Mouse (Mus musculus): ENCODE data around the gene Isg15.
"Not testable (repeated sequence)": the region's sequence is repeated elsewhere in the genome, so short reads cannot be mapped to it uniquely, and the experiment has no call there.

Isg15 gene

DNA sequence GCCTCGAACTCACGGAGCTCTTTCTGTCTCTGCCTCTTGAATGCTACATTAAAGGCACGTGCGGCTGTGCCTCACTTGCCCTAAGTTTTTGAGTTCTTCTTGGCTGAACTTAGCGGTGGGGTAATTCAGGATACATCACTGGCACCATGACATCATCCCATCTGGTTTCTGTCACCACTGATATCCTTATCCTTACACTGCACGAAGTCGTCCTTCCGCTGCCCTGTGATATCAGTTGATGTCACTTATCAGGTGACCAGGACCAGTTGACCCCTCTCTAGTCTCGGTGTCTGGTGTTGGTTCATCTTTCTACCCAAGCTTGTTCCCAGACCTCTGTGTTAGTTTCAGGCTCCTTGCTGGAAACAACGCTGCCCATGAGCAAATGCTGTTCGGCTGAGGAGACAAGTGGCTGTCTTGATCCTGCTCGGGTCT lies 1.9 kb upstream of the Isg15 start:
- no peak for DNase-seq

DNA sequence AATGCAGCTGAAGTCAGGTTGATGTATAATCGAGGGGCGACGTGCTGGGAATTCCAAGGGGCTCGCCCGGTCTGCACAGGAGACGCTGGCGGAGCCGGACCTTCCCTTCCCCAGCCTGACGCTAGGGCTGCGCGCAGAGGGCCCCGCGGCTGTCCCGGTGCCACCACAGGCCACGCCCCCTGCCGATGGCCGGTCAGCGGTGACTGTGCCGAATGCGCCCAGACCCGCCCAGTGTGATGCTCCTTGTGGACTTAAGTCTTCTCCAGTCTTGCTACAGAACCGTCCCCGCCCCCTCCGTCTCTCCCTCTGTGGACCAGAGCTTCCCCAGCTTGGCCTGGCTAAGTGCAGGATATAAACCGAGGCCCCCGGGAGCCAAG lies 2.8 kb downstream of the Isg15 start:
- peak; percentile 86 for DNase-seq

- DNase-seq, result peak; percentile 73
Measured at GRCm38 (mm10) chr4:156197131-156197828, 3.3 kb downstream of the Isg15 start, which contains the start of gene Agrn. Gene Agrn, minus strand, starts transcription at chr4:156197488.

- DNase-seq, result peak; percentile 56
Measured at GRCm38 (mm10) chr4:156195927-156196870, 4.4 kb downstream of the Isg15 start.

DNA sequence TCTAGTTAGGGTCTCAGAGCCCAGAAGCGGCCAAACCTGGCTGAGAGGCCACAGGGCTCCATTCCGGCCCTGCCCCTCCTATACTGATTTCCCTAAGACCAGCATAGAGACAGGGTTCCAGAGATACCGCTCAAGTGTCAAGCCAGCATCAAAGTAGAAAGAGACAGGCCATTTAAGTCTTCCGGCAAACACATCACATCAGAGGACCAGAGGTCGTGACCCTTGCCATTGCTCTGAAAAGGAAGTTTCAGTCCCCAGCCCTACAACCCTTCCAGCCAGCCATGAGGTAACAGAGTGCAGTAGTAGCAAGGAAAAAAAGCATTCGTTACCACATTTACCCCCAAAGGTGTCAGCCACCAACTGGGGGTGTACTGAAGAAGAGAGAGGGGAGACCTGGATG lies 6.3 kb downstream of the Isg15 start:
- DNase-seq, result no peak

DNA sequence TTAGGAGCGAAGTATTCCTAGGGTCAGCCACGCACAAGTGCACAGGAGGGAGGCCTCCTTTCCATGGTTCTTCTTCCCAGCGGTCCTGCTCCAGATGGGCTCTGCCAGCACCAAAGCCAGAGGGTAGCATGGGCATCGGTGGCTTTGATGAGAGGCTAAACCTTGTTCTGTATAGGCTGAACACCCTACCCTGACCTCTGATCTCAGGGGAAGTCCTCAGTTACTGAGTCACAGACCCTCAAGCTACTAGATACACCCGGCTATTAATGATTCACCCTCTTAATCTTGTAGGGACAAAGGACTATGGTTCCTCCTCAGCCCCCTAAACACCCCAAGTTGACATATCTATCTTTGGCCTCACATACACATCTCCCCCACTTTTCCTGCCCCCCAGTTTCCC lies 6.7 kb downstream of the Isg15 start:
- DNase-seq, result no peak

DNA sequence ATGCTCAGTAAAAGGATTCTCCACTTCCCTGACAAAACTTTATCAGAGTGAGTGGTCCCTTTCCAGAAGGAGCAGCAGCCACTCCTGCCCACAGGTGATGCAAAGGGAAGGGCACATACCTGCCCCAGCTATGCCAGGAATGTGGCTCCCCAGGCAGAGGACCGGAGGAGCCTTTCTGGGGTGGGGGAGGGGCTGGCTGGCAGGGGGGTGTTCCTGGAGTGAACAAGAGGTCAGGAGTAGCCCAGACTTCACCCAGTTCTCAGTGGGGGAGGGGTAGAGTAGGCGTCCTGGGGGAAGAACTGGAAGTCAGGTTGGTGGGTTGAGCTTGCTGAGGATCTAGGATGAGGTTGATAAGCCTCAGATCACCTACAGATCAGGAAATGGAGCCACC lies 7.4 kb downstream of the Isg15 start:
- DNase-seq, result no peak

- no peak for DNase-seq
Measured at GRCm38 (mm10) chr4:156192421-156193199, 8.0 kb downstream of the Isg15 start.

DNA sequence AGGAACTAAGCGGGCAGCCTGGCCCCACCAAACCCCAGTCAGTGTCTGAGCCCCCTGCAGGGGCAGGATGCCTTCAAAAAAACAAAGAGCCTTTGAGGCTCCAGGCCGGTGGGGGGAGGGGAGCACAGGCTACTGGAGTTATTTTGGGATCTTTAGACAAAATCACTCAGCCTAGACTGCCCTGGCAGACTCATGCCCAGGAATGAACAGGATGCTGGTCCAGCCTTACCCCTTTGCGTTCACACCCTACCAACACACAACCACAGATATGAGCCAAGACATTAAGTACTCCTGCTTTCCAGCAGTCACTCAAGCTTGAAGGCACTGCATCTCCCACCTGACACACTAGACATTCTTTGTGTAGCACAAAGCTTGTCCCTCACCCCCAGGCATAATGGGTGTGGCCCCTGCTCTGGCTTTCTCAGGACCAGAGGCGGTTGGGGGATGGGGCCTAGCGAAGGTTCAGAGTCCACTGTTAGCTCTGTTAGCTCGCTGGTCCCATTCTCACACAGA lies 11.8 kb downstream of the Isg15 start:
- DNase-seq, result no peak

DNA sequence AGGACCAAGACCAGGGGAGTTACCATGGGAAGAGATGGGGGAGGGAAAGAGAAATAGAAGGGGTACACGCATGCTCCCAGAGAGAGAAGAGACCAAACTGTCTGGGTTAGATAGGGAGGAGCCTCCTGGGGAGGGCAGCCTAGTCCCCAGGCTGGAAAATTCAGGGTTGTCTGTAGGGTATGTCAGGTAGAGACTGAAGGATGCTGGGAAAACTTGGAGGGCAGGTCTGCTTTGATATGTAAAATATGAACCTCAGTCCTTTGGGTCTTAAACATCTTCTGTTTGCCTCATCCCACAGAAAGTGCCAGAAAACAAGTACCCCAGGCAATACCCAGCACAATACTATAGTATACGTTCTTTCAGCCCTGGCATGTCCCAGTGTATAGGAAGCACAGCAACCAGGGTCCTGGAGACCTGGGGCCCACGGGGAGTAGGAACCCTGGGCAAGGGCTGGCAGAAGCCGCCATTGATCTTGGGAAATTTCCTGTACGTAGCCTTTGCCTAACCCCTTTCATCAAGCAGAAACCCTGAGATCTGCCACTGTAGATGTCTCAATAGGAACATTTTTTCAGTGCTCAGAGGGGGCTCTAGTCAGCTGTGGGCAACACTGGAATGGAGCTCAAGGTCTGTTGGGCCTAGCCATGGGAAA lies 12.3 kb downstream of the Isg15 start:
- DNase-seq, result no peak

DNA sequence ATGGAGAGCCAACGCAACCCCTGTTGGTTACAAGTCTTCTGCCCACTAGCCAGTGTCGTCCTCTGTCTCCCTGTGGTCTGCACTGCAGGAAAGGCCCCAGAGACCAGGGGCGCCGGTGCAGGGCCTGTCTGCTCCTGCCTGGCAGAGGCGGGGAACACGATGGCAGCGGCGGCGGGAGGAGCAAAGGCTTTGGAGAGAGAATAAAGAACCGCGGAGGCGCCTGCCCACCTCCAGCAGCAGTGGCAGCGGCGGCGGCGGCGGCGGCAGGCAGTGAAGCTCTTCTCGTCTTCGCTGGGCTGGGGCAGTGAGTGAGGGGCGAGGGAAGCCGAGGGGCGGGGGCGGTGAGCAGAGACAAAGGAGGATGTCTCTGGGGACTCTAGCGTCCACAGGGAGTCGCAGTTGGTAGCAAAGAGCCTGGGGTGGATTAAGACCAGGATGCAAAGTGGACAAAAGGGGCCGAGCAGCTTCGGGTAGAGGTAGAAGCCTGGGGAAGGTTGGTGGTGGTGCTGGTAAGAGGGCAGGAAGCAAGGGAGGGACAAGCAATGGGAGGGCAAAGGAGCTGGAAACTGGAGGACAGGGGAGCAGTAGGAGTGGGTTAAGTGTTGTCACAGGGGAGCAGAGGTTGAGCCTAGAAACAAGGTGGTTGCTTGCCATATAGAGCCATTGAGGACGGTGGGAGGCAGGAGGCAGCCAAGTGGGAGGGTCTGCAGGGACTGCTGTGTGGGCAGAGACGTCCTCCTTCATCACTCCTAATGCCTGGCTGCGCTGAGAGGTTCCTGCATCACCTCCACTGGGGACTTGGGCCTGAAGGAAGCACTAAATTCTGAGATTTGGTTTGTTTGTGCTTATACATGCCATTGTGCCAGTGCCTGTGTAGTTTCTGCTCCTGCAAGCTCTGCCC lies 14.4 kb downstream of the Isg15 start:
- DNase-seq, result no peak

DNA sequence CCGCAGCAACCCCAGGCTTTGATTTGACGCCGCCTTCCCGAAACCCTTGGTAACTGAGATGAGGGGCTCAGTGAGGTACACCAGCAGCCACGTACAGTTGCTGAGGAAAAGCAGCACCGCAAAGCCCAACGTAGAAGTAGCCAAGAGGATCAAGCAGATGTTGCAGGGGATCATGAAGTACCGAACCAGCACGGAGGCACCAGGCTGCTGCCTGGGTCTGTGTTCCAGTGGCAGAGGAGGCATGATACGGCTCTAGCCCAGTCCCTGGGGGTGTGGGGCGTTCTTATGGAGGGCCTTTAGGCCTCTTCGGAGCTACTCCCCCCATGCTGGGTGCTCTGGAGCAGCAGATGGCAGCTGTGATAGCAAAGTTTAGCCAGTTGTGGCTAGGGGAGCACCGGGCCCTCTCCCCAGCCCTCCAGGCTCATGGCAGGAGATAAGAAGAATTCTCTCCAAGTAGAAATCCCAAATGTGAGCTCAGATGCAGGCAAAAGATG lies 15.1 kb downstream of the Isg15 start:
- no peak for DNase-seq

GRCm38 (mm10) chr4:156184291-156184954 lies 16.2 kb downstream of the Isg15 start:
- DNase-seq, result no peak

GRCm38 (mm10) chr4:156183747-156184146 lies 16.9 kb downstream of the Isg15 start:
- DNase-seq, result no peak

DNA sequence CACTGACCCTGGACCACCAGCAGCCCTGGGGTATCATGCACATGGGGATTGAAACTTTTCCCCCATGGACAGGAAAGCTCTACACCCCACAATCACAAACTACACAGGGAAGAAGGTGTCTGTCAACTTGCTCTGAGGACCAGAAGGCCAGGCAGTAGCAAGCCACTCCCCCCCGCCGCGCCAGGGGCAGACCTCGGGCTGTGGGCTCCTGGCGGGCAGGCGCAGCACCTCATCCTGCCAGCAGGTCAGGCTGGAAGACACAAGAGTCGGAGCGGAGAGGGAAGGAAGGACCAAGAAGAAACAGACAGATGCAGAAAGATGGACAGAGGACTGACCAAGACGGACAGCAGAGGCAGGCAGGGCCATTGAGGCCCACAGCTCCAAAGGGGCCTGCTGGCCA lies 23.0 kb downstream of the Isg15 start:
- no peak for DNase-seq

GRCm38 (mm10) chr4:156171828-156172227 lies 28.8 kb downstream of the Isg15 start:
- DNase-seq, result no peak

DNA sequence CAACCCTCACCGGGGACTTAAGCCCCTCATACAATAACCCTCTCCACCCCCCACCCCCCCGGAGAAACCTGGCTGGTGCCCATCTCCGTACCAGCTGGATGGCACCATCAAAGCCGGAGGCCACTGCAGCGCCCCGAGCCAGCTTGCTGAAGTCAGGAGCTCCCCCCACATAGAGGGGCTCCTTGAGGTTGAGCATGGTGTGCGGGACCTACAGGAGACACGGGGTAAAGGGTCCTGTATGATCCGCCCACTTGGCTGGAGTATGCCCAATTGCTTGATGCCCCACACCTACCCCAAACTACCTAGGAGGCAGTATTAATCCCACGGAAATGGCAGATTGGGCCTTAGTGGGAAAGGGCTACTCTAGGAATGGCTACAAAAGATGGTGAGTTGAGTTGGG lies 31.5 kb downstream of the Isg15 start:
- DNase-seq, result no peak

DNA sequence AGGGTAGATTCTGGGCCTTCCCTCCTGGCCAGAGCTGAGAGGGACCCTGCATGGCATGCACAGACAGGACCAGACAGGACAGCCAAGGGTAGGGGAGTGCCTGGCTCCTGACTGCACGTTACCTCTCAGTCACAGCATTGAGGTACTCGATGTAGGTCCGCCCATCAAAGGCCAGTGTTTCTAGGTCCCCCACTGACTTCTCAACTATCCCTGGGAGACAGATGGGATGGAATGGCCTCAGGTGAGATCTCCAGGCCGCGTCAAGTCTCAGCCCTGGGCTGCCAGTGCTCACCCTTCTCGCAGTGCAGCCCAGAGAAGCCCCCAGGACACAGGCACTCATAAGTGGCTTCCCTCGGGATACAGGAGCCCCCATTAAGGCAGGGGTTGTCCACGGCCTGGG lies 32.0 kb downstream of the Isg15 start:
- DNase-seq, result no peak

- DNase-seq, result no peak
Measured at GRCm38 (mm10) chr4:156166477-156166876, 34.1 kb downstream of the Isg15 start.

- no peak for DNase-seq
Measured at GRCm38 (mm10) chr4:156154771-156155170, 45.8 kb downstream of the Isg15 start.

GRCm38 (mm10) chr4:156150887-156151286 lies 49.7 kb downstream of the Isg15 start:
- DNase-seq, result not testable (repeated sequence)

Measured in cerebellum, adult 11 months (tissue).